Mouse (Mus musculus): ENCODE data around the gene Zfp174.

DNA sequence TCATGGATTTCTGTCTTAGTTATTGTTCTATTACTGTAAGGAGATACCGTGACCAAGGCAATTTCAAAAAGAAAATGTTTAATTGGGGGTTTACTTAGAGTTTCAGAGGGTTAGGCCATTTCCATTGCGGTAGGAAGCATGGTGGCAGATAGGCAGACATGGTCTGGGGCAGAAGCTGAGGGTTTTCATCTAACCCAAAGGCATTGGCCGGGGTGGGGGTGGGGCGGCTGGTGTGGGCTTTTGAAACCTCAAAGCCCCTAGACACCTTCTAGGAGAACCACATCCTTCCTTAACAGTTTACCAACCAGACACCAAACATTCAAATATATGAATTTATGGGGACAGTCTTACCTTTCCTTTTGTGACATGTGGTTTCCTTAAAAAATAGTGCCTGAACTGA lies 12.2 kb downstream of the Zfp174 start:
- no peak for TF ChIP-seq POLR2A (IDR thresholded peaks at IDR 0.05; ENCODE audit: extremely low read depth, insufficient read depth, low read length)
- TF ChIP-seq CTCF (IDR thresholded peaks at IDR 0.05; ENCODE audit: low read depth, low read length): no peak
